Mouse (Mus musculus): ENCODE measurements around the gene Fignl2. TPM values are rescaled to one million over a fixed set of nuclear protein-coding genes. Genes with fewer than 3 reads are reported as not detected.

The Fignl2 gene
- total RNA-seq, 2 experiments from 2014 or later = 1.1 to 1.2 TPM

- DNase-seq = peak; percentile 53 to 80
These were observed 10.3 kb downstream of the Fignl2 start for GRCm38 (mm10) chr15:101068029-101068428.

GRCm38 (mm10) chr15:101066920-101067696, 11.3 kb downstream of the Fignl2 start:
- no peak for DNase-seq

GRCm38 (mm10) chr15:101066364-101066847, 12.0 kb downstream of the Fignl2 start:
- no peak for DNase-seq

- peak; percentile 45 to 57 for DNase-seq
These were observed 13.3 kb downstream of the Fignl2 start for GRCm38 (mm10) chr15:101065069-101065468.

- no peak for DNase-seq
These were observed 18.0 kb downstream of the Fignl2 start for GRCm38 (mm10) chr15:101060280-101060852.

GRCm38 (mm10) chr15:101059570-101060279, 18.6 kb downstream of the Fignl2 start:
- DNase-seq = no peak

GRCm38 (mm10) chr15:101056225-101056624, 22.1 kb downstream of the Fignl2 start:
- DNase-seq = peak; percentile 44 to 60

- no peak for DNase-seq
These were observed 23.8 kb downstream of the Fignl2 start for GRCm38 (mm10) chr15:101054541-101054940.

- peak in 1 of 2 experiments; percentile 3 for DNase-seq
These were observed 24.4 kb downstream of the Fignl2 start for GRCm38 (mm10) chr15:101053832-101054459.

GRCm38 (mm10) chr15:101052560-101053501, 25.5 kb downstream of the Fignl2 start:
- DNase-seq = peak in 1 of 2 experiments; percentile 9

GRCm38 (mm10) chr15:101051869-101052268, 26.5 kb downstream of the Fignl2 start:
- DNase-seq = no peak

- peak in 1 of 2 experiments; percentile 4 for DNase-seq
These were observed 29.9 kb downstream of the Fignl2 start for GRCm38 (mm10) chr15:101048338-101048896.

GRCm38 (mm10) chr15:101047194-101047555, 31.2 kb downstream of the Fignl2 start, which contains the start of gene Gm47841:
Gene Gm47841 (minus strand): TSS chr15:101047397.
- DNase-seq = peak in 1 of 2 experiments; percentile 31

GRCm38 (mm10) chr15:101046527-101047193, 31.7 kb downstream of the Fignl2 start:
- peak; percentile 46 to 54 for DNase-seq

- peak in 1 of 2 experiments; percentile 17 for DNase-seq
These were observed 32.3 kb downstream of the Fignl2 start for GRCm38 (mm10) chr15:101046039-101046526.

GRCm38 (mm10) chr15:101044531-101044930, 33.8 kb downstream of the Fignl2 start:
- DNase-seq = no peak

- peak; percentile 38 to 78 for DNase-seq
These were observed 35.8 kb downstream of the Fignl2 start for GRCm38 (mm10) chr15:101042613-101043012.

- DNase-seq = no peak
These were observed 36.4 kb downstream of the Fignl2 start for GRCm38 (mm10) chr15:101041966-101042365.

GRCm38 (mm10) chr15:101039651-101040050, 38.7 kb downstream of the Fignl2 start:
- peak in 1 of 2 experiments; percentile 22 for DNase-seq

- DNase-seq = no peak
These were observed 49.4 kb downstream of the Fignl2 start for GRCm38 (mm10) chr15:101028960-101029359.
